Mouse (Mus musculus) embryo, embryonic 10 days (tissue): ENCODE data around the gene Ano7.

Experiments used
- DNase-seq: peaks from one replicate; pipeline ENCODE4 v3.0.0-alpha.2; 2015; ENCODE audit warnings: low spot score

Gene Ano7

DNA sequence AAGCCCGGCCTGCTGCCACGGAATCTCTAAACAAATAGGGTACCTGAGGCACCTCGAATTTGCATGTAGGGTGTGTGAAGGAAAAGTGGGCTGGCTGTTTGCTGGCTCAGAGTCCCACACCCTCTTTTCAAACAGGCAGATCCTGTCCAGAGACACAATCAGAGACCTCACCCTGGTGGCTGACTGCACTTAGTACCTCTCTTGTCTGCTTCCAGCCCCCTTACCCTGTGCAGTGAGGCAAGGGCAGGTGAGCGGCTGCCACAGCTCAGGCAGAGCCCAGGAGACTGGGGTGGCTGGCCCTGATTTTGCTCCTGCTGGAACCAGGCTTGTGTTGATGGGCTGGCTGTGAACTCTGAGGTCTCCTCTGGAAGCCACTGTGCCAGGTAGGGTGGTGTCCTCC lies at the start of gene Ano7:
TSS of gene Ano7 (plus strand) at position 266 of the 400 bp plus-strand sequence.
- no peak for DNase-seq

DNA sequence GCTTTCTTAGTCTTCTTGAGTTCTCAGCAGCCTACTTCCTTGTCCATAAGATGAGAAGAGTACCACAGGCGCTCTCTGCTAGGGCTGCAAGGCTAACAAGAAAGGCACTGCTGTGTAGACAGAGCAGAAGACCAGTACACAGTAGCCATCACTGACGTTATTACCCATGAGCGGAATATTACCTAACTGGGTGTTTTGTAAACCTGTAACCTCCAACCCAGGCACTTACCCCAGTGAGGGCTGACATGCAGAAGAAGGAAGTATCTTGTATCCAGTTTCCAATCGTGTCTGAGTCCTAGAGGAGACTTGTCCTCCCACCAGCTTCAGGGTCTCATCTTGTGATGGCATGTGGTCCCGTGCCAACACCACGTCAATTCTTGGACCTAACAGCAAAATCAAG lies 49.8 kb upstream of the Ano7 start:
- DNase-seq: no peak

DNA sequence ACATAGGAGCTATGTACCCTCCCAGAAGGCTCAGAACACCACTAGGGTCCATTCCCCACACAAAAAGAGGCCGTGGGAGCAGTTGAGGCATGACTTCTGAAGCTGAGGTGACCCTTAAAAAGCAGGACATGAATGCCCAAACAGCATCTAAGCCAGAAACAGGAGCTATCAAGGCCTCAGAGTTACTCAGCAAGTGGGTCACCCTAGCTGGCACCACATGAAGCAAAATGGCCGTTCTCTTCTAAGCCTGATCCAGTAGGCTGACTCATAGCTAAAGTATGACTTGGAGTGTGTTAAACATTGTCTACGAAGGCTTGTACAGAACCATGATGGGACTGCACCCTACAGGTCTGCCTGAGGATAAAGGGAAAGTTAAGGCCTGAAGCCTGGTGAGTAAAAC lies 47.3 kb upstream of the Ano7 start:
- no peak for DNase-seq

DNA sequence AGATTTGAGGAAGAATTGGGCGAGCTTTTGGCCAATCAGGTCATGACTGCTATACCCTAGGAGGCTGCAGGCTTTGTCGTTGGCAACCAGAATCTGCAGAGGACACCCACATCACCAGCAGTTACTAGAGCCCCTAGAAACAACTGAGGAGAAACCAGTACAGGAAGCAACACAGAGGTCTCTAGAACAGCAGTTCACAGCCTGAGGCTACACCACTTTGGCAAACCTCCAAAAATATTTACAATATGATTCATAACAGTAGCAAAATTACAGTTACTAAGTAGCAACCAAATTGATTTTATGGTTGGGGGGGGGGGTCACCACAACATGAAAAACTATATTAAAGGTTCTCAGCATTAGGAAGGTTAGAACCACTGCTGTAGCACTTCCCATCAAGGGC lies 39.1 kb upstream of the Ano7 start:
- no peak for DNase-seq

DNA sequence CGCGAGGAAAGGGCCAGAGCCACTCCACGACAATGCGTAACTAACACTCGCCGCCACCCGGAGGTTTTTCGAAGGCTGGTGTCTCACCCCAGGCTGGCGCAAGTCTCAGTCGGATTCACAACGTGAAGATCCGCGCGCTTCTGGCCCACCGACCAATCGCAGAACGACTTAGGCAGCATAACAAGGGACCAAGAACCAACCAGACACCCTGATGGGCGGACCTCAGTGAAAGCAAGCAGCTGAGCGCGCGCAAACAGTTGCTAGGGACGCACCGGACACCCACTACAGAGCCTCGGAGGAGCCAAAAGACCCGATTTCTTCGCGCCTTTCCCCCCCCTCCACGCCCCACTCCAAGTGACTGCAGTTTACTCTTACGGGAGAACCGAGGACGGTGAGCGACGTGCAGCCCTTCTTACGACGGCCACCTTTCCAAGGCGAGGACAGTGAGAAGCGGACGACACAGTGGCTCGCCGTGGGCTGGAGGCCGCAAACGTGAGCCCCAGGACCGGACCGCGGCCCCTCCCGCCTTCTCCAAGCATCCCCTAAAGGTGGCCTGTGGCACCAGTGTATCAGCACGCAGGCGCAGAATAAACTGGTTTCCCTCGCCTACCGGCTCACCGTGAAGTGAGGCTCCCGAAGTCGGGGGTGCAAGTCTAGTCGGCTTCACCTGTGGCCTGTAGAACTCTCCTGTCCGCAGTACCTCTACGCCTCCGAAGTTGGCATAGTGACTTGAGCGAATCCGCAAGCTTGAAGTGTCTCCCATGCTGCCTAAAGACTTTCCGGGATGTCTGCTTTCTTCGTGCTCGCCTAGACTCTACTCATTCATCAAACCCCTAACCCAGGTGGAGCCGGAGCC lies 30.9 kb upstream of the Ano7 start, which contains the start of the genes Ppp1r7 and Pask:
TSS of gene Ppp1r7 (plus strand) at position 207 of the 856 bp plus-strand sequence.
TSS of gene Pask (minus strand) at position 835 of the 856 bp plus-strand sequence.
- peak; percentile 99 for DNase-seq

DNA sequence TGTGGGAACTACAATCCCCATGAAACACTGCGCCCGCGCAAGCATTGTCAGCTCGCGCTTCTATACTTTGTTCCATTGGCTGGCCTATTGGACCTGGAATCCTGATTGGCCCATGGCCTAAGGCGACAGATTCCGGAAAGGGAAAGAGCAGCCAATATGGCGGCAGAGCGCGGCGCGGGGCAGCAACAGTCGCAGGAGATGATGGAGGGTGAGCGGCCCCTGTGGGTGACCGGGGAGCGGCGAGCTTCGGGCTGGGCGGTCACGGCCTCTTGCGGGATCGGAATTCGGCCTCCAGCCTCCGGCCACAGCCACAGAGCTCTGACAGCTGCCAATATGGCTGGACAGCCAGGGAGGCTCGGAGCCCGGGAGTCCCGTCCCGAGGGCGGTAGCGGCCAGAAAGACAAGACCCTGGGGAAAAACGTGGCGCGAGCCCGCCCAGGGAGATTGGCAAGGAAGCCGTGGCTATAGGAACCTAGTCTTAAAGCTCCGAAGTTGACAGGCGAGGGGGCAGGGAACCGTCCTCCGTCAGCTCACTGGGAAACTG lies 30.2 kb upstream of the Ano7 start:
- DNase-seq: peak; percentile 97

DNA sequence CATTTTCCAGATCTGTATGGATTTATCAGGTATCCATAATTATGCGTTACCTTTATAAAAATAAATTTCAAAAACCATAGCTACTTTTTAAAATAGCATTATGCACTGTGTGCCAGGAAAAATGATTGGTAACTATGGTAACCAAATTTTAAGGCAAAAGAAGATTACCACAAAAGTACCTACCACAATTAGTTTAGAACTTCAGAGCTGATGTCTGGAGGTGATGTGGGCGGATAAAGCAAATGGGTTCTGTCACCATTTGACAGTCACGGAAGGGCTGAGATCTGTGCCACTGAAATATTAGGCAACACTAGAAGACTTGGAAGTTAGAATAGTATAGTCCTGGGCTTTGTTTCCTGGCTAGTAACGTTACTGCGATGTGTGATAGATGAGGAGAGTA lies 26.6 kb upstream of the Ano7 start:
- no peak for DNase-seq

DNA sequence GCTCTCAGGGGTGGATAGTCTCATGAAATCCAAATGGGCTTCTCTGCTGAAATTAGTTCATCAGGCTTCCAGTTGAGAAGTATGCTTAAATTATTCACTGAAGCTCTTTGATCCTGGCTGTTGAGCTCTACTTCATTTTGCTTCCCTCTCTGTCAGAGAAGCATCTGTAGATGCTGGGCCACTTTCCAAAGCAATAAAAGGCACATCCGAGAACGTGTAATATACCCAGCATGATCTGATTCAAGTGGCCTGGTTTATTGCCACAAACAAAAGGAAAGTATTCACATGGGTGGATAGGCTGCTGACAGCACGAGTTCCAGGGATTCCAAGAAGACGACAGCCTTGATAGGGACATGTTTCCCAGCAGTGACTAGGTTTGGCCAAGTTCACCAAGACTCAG lies 24.0 kb upstream of the Ano7 start:
- no peak for DNase-seq

DNA sequence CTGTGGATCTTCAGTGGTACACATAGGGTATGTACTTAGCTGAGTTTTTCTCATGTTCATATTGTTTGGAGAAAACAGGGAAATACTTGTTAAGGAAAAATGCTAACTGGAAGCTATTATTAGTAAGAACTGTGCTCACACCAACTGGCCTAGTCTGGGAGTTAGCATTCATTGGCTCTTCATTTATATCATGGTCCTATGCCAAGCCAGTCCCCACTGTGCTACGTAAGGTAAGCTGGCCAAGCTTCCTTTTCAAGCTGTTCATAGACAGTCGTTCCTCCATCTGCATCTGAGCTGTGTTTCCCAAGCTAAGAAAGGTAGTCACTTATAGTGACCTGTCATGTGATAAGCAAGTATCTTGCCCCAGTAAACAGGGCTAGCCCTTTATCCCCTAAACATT lies 21.0 kb upstream of the Ano7 start:
- no peak for DNase-seq

DNA sequence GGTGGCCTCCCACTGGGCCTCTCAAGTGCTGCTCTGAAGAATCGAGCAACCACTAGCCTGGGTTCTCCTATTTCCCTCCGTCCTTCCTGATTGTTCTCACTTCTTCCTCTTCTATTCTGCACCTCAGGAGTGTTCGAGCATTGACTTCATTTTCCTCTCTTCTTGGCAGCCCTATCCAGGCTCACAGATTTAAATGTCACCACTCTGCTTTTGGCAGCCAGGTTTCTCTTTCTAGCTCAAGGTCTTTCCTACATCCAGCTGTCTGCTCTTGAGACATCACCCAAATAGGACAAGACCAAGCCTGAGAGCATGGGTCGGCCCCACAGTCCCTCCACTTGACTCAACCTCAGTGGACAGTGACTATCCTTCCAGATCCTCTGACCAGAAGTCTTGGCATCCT lies 11.1 kb upstream of the Ano7 start:
- no peak for DNase-seq

DNA sequence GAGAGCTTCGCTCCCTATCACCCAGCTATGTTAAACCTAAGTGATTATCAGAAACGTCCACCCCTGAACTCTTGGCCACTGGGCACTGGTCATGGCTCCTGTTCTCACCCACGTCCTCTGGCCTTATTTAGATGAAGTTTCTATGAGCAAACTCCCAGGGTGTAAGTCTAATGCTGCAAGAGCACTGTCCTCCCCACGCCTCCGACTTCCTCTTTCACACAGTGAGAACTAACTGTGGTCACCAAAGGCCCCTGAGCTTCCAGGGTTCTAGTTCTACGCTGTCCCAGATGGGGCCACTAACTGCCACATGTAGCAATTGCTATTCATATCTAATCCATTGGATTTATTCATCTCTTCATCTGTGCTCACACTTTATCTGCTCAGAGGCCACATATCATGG lies 8.1 kb upstream of the Ano7 start:
- DNase-seq: no peak

DNA sequence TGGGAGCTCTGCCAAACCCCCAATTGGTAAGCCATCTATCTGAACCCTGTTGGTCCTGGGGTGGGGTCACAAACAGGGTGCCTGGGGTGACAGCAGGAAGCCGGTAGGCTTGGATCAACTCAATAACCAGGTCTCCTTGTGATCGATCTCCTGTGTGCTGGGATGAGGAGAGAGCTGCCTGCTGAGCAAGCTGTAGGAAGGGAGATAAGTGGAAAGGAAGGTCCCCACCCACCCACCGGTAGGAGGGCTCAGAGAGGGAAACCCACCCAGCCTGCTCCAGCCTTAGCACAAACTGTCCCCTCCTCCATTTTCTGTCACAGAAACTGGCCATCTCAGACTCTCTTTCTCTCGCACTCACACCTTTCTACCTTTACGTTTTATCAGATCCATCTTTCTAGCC lies 3.6 kb downstream of the Ano7 start:
- DNase-seq: no peak

DNA sequence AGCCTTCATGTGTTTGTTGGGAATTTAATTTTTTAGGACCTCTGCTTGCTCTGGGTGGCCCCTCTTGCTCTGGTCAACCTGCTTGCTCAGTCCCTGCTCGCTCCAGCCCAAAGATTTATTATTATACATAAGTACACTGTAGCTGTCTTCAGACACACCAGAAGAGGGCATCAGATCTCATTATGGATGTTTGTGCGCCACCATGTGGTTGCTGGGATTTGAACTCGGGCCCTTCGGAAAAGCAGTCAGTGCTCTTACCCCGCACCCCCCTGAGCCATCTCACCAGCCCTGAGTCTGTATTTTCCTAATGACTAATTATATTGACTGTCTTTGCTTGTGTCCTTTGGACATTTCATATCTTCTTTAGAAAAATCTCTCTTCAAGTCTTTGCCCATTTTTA lies 5.4 kb downstream of the Ano7 start:
- no peak for DNase-seq

DNA sequence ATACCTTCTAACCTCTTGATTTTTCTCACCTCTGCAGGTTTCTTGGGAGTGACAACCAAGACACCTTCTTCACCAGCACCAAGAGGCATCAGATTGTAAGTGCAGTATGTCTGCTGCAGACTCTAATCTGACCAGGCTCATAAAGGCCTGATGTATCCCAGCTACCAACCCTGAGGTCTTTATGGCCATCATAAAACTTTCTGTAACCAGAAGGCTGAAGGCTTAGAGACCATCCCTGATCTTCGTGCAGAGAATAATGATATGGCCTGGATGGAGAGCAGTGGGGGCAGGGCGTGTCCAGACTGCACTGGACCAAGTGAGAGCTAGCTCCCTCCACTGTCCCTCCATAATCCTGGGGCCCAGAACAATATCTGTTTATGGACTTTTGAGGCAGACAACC lies 13.5 kb downstream of the Ano7 start:
- no peak for DNase-seq

DNA sequence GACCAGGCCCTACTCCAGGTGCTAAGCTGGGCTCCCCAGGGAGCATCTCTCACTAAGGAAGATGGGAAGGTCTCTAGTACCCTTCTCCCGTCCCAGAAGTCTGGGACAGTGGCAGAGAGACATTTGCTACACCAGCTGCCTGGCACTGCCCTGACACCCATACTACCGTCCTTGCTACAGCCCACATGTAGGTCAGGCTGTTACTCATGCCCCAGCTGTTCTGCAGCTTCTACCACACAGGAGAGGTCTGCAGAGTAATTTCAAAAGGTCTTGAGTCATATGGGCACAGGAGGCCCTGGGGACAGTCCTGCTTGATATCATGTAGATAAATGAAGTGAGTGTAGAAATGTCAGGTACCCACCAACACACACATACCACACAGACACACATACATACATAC lies 15.2 kb downstream of the Ano7 start:
- no peak for DNase-seq

DNA sequence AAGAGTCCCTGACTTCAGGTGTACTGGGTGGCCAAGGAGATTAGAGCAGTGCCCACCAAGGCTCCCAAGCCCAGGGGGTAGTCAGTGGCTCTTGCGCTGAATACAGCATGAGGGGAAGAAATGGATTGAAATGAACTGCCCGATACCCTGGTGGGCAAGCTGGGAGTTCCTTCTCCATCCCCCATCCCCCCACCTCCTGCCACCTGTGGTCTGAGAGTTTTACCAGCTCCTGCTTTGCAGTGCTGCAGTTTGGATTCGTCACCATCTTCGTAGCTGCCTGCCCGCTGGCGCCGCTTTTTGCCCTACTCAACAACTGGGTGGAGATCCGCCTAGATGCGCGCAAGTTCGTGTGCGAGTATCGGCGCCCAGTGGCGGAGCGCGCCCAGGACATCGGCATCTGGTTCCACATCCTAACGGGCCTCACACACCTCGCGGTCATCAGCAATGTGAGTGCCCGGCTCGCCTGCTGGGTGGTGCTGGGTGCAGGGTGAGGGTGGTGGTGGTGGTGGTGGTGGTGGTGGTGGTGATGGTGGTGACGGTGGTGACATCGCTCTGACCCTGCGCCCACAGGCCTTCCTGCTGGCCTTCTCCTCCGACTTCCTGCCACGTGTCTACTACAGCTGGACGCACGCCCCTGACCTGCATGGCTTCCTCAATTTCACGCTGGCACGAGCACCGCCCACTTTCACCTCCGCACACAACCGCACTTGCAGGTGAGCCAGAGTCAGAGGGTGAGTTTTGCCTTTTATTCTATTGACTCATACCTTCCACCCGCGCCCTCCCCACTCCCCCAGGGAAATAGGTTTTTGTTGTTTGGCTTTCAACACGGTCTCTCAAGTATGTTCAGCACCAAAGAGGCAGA lies 27.7 kb downstream of the Ano7 start:
- DNase-seq: peak; percentile 49

DNA sequence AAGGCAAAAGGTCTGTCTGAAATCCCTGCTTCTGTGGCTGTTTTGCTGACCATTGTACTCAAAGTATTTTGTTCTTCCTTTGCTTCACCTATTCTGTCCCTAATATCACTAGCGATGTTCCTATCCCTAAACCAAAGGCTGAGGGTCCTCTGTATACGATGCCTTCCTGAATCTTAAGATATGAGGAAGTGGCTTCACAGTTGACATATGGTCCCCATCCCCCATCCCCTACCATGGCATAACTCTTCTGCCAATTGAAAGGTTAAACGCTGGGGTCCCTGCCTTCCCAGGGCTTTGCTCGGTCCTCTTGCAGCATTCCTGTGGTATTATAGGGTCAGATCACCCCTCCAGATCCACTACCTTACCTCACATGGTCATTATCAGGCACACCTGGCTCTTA lies 29.7 kb downstream of the Ano7 start:
- no peak for DNase-seq

DNA sequence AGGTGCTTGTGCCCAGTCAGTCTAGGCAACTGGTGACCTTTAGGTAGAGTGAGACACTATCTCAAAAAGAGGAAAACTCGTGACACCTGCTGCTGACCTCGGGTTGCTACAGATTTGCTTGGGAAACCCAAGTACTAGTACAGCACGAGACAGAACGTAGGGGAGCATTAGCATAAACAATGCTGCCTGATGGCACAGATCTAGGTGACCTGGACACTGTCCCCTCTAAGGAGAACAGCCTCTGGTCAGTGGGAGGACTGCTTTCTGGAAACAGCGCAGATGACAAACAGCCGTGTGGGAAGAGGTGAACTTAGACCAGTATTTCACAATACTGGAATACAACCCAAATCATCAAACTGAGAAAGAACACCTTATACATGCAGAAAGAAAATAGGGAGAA lies 58.4 kb downstream of the Ano7 start:
- DNase-seq: no peak

DNA sequence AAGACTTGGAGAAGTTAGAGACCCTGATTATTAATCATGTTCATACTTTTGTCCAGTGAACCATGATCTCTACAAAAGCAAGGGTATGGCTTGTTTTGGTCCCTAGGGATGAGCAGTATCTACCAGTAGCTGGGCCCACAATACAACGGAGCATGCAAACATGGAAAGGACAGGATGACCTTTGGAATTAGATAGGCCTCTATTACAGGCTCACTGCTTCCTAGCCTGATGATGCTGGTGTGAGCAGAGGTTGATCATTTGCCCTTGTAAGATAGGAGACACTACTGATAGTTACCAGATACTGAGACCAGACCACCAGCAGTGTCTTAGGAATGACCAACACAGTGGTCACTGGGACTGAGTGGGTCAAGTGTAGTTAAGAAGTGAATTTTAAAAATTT lies 65.6 kb downstream of the Ano7 start:
- DNase-seq: no peak

DNA sequence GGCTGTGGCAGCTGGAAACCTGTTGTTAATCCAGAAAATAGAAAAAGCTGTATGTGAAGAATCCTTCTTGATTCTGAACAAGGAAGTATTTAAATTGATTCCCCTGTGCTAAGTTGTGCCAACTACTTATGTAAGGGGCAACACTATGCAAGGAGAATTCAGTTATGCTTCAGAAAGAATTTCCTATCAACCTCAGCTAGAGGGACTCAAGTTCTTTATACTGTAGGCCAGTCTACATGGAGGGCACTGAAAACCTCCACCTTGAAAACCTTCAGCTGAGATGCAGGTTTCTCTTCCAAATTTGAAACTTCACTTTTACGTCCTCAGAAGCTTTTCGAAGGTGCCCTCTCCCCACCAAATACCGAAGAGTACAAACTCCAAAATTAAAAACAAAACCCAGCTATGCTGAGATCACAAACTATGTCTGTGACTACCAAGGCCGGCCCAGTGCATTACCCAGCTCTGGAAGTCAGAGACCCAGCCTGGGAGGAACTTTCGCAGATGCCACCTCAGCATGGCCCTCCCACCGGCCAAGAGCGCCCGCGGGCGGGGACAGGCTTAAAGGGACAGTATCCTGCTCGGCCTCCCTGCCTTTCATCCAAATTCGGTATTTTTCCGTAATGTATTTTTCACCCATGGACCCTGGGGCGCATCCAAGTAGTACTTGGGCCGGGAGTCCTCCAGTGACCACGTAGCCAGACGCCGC lies 70.8 kb downstream of the Ano7 start:
- DNase-seq: peak; percentile 68

DNA sequence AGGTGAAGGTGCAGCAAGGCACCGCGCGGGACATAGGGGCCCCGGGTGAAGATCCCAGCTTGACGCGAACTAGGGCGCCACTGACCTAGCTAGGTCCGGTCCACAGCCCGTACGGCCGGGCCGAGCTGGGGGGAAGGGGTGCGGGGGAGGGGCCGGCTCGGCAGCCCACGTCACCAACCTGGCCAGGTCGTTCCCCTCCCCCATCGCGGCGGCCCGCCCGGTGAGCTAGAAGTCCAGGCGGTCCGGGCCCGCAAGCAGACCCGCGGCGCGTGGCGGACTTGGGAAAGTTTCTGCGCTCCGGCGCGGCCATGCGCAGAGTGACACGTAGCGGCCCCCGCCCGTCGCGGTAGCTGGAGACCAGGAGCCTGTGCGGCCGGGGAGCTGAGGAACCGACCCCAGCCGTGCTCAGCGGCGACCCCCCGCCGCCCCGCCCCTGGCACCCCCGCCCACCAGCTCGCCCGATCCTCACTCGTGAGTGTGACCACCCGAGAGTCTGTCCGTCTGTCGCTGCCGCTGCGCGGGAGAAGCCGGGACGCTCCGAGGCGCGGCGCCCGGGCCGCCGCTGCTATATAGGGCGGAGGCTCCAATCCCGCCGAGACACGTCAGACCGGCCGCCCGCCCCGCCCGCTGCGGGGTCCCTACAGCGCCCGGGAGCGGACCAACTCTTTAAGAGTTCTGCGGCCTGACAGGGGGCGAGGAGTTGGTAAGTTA lies 71.5 kb downstream of the Ano7 start:
- peak; percentile 78 for DNase-seq

DNA sequence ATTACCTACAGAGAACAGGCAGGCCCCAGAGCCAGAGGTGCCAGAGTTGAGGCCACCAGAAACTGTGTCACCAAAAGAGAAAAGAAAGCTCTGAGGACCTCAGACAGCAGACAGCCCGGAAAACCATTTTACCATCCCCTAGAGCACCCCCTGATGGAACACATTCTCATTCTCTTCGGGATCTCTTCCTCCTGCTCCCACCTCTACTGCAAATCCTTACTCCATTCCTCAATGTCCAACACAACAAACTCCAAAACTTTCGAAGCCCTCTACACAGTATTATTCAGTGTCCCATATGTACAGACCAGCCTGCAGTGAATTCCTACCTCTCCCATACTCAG lies 72.1 kb downstream of the Ano7 start:
- DNase-seq: no peak
